Mouse (Mus musculus) testis, adult 2 months (tissue): Measurements from ENCODE around the gene Shroom3.

Experiments used
- CTCF ChIP-seq: fragments of 200-500 bp; IDR thresholded peaks from 2 replicates; pipeline ENCODE4 v1.5.1; 2012; ENCODE audit warnings: low read depth, mild to moderate bottlenecking, inconsistent platforms, low read length, moderate library complexity; ENCODE audit not compliant: control insufficient read depth, insufficient read depth, insufficient replicate concordance
- POLR2A ChIP-seq: fragments of 200-500 bp; IDR thresholded peaks from 2 replicates; pipeline ENCODE4 v1.6.1; 2012; ENCODE audit warnings: low read depth, mild to moderate bottlenecking, inconsistent platforms, low read length, moderate library complexity; ENCODE audit not compliant: control insufficient read depth

- TF ChIP-seq CTCF, result no peak
- TF ChIP-seq POLR2A, result no peak
Measured at GRCm38 (mm10) chr5:92985391-92985790, 302.2 kb downstream of the Shroom3 start.
